Mouse (Mus musculus): ENCODE data around the gene Lrfn1. TPM values are rescaled to one million over a fixed set of nuclear protein-coding genes. Genes with fewer than 3 reads are reported as not detected.
A peak's percentile ranks its signal among the peaks of the same experiment; 100 is the strongest.

Lrfn1 gene
- polyA plus RNA-seq, 1 experiment from 2014 or later = 1.4 TPM

GRCm38 (mm10) chr7:28460361-28460760 lies 8.6 kb downstream of the Lrfn1 start:
- H3K27me3 ChIP-seq (ENCODE audit: control insufficient read depth, insufficient read depth, low read length) = no peaks in the 10 kb centered on the region
- H3K9me3 ChIP-seq (replicated peaks; ENCODE audit: control insufficient read depth, low read length) = no peaks in the 10 kb centered on the region
- H3K27ac ChIP-seq (ENCODE audit: low read depth, low read length) = no peak overlapping the region
- ATAC-seq (replicated peaks; ENCODE audit: insufficient number of reproducible peaks, low FRiP score, low TSS enrichment) = no peak
- WGBS (ENCODE audit: insufficient replicate concordance) = 89% methylated on average over 5 of the region's 5 CpGs
- no peak overlapping the region for H3K4me2 ChIP-seq
- H3K4me3 ChIP-seq (ENCODE audit: low read depth, low read length) = no peak overlapping the region
- no peaks in the 10 kb centered on the region for H3K4me1 ChIP-seq (ENCODE audit: control insufficient read depth, insufficient read depth, low read length)
- no peaks in the 10 kb centered on the region; the same call in 1 of the 2 replicates for H3K36me3 ChIP-seq (ENCODE audit: control insufficient read depth, insufficient read depth, low read length)
- no peak overlapping the region for H3K9ac ChIP-seq (ENCODE audit: low read depth, low read length)

GRCm38 (mm10) chr7:28462769-28463168 lies 11.0 kb downstream of the Lrfn1 start:
- Histone ChIP-seq H3K9ac (ENCODE audit: low read depth, low read length) (no peak overlapping the region), H3K4me2 (no peak overlapping the region), H3K27me3 (ENCODE audit: control insufficient read depth, insufficient read depth, low read length) (peaks cover 17% of the 10 kb centered on the region), H3K36me3 (ENCODE audit: control insufficient read depth, insufficient read depth, low read length) (no peaks in the 10 kb centered on the region; the same call in 1 of the 2 replicates), H3K4me1 (ENCODE audit: control insufficient read depth, insufficient read depth, low read length) (peaks cover 11% of the 10 kb centered on the region; the same call in 1 of the 2 replicates), H3K4me3 (ENCODE audit: low read depth, low read length) (no peak overlapping the region), H3K27ac (ENCODE audit: low read depth, low read length) (no peak overlapping the region), H3K9me3 (replicated peaks; ENCODE audit: control insufficient read depth, low read length) (no peaks in the 10 kb centered on the region)
- WGBS (ENCODE audit: insufficient replicate concordance) = 85% methylated on average over 2 of the region's 2 CpGs
- ATAC-seq (replicated peaks; ENCODE audit: insufficient number of reproducible peaks, low FRiP score, low TSS enrichment) = no peak

- no peak overlapping the region for H3K4me3 ChIP-seq (ENCODE audit: low read depth, low read length)
- peaks cover 11% of the 10 kb centered on the region; the same call in 1 of the 2 replicates for H3K4me1 ChIP-seq (ENCODE audit: control insufficient read depth, insufficient read depth, low read length)
- H3K9ac ChIP-seq (ENCODE audit: low read depth, low read length) = no peak overlapping the region
- no peaks in the 10 kb centered on the region for H3K9me3 ChIP-seq (replicated peaks; ENCODE audit: control insufficient read depth, low read length)
- peaks cover 27% of the 10 kb centered on the region for H3K27me3 ChIP-seq (ENCODE audit: control insufficient read depth, insufficient read depth, low read length)
- peak overlapping the region; percentile 4; the same call in 1 of the 2 replicates for H3K4me2 ChIP-seq
- WGBS (ENCODE audit: insufficient replicate concordance) = 57% methylated on average over 10 of the region's 10 CpGs
- no peaks in the 10 kb centered on the region; the same call in 1 of the 2 replicates for H3K36me3 ChIP-seq (ENCODE audit: control insufficient read depth, insufficient read depth, low read length)
- ATAC-seq (replicated peaks; ENCODE audit: insufficient number of reproducible peaks, low FRiP score, low TSS enrichment) = no peak
- no peak overlapping the region for H3K27ac ChIP-seq (ENCODE audit: low read depth, low read length)
Observed at GRCm38 (mm10) chr7:28464416-28465212, 12.8 kb downstream of the Lrfn1 start.

GRCm38 (mm10) chr7:28466721-28467212 lies 15.0 kb downstream of the Lrfn1 start:
- 0 out of 2 replicates have a peak, but pooled peaks have one; percentile 4 for ATAC-seq (replicated peaks; ENCODE audit: insufficient number of reproducible peaks, low FRiP score, low TSS enrichment)
- Histone ChIP-seq H3K9ac (ENCODE audit: low read depth, low read length) (peak overlapping the region; percentile 77), H3K36me3 (ENCODE audit: control insufficient read depth, insufficient read depth, low read length) (no peaks in the 10 kb centered on the region), H3K4me2 (peak overlapping the region; percentile 93), H3K27ac (ENCODE audit: low read depth, low read length) (no peak overlapping the region), H3K4me1 (ENCODE audit: control insufficient read depth, insufficient read depth, low read length) (peaks cover 20% of the 10 kb centered on the region), H3K4me3 (ENCODE audit: low read depth, low read length) (peak overlapping the region; percentile 59), H3K9me3 (replicated peaks; ENCODE audit: control insufficient read depth, low read length) (no peaks in the 10 kb centered on the region), H3K27me3 (ENCODE audit: control insufficient read depth, insufficient read depth, low read length) (peaks cover 27% of the 10 kb centered on the region)
- 11% methylated on average over 40 of the region's 40 CpGs for WGBS (ENCODE audit: insufficient replicate concordance)

GRCm38 (mm10) chr7:28467213-28467751 lies 15.5 kb downstream of the Lrfn1 start:
- Histone ChIP-seq H3K9me3 (replicated peaks; ENCODE audit: control insufficient read depth, low read length) (no peaks in the 10 kb centered on the region), H3K4me1 (ENCODE audit: control insufficient read depth, insufficient read depth, low read length) (peaks cover 20% of the 10 kb centered on the region), H3K36me3 (ENCODE audit: control insufficient read depth, insufficient read depth, low read length) (no peaks in the 10 kb centered on the region), H3K9ac (ENCODE audit: low read depth, low read length) (peak overlapping the region; percentile 77), H3K27ac (ENCODE audit: low read depth, low read length) (no peak overlapping the region), H3K4me3 (ENCODE audit: low read depth, low read length) (peak overlapping the region; percentile 59), H3K27me3 (ENCODE audit: control insufficient read depth, insufficient read depth, low read length) (peaks cover 27% of the 10 kb centered on the region), H3K4me2 (peak overlapping the region; percentile 93)
- peak; percentile 71 for ATAC-seq (replicated peaks; ENCODE audit: insufficient number of reproducible peaks, low FRiP score, low TSS enrichment)
- WGBS (ENCODE audit: insufficient replicate concordance) = 2% methylated on average over 60 of the region's 63 CpGs

GRCm38 (mm10) chr7:28476191-28476590 lies 24.4 kb downstream of the Lrfn1 start:
- Histone ChIP-seq H3K4me1 (ENCODE audit: control insufficient read depth, insufficient read depth, low read length) (peaks cover 4% of the 10 kb centered on the region), H3K9me3 (replicated peaks; ENCODE audit: control insufficient read depth, low read length) (no peaks in the 10 kb centered on the region), H3K9ac (ENCODE audit: low read depth, low read length) (no peak overlapping the region), H3K27me3 (ENCODE audit: control insufficient read depth, insufficient read depth, low read length) (no peaks in the 10 kb centered on the region; the same call in 1 of the 2 replicates), H3K4me2 (no peak overlapping the region), H3K27ac (ENCODE audit: low read depth, low read length) (no peak overlapping the region), H3K4me3 (ENCODE audit: low read depth, low read length) (no peak overlapping the region), H3K36me3 (ENCODE audit: control insufficient read depth, insufficient read depth, low read length) (no peaks in the 10 kb centered on the region)
- 78% methylated on average over 6 of the region's 6 CpGs for WGBS (ENCODE audit: insufficient replicate concordance)
- no peak for ATAC-seq (replicated peaks; ENCODE audit: insufficient number of reproducible peaks, low FRiP score, low TSS enrichment)

GRCm38 (mm10) chr7:28477363-28477762 lies 25.6 kb downstream of the Lrfn1 start:
- H3K27me3 ChIP-seq (ENCODE audit: control insufficient read depth, insufficient read depth, low read length) = no peaks in the 10 kb centered on the region; the same call in 1 of the 2 replicates
- no peaks in the 10 kb centered on the region for H3K36me3 ChIP-seq (ENCODE audit: control insufficient read depth, insufficient read depth, low read length)
- H3K4me1 ChIP-seq (ENCODE audit: control insufficient read depth, insufficient read depth, low read length) = no peaks in the 10 kb centered on the region
- H3K27ac ChIP-seq (ENCODE audit: low read depth, low read length) = no peak overlapping the region
- peak; percentile 42; the same call in 1 of the 2 replicates for ATAC-seq (replicated peaks; ENCODE audit: insufficient number of reproducible peaks, low FRiP score, low TSS enrichment)
- no peaks in the 10 kb centered on the region for H3K9me3 ChIP-seq (replicated peaks; ENCODE audit: control insufficient read depth, low read length)
- 76% methylated on average over 5 of the region's 5 CpGs for WGBS (ENCODE audit: insufficient replicate concordance)
- no peak overlapping the region for H3K4me3 ChIP-seq (ENCODE audit: low read depth, low read length)
- no peak overlapping the region for H3K9ac ChIP-seq (ENCODE audit: low read depth, low read length)
- no peak overlapping the region for H3K4me2 ChIP-seq

- ATAC-seq (replicated peaks; ENCODE audit: insufficient number of reproducible peaks, low FRiP score, low TSS enrichment) = no peak
- Histone ChIP-seq H3K27me3 (ENCODE audit: control insufficient read depth, insufficient read depth, low read length) (no peaks in the 10 kb centered on the region; the same call in 1 of the 2 replicates), H3K27ac (ENCODE audit: low read depth, low read length) (no peak overlapping the region), H3K4me2 (no peak overlapping the region), H3K9me3 (replicated peaks; ENCODE audit: control insufficient read depth, low read length) (no peaks in the 10 kb centered on the region), H3K9ac (ENCODE audit: low read depth, low read length) (no peak overlapping the region), H3K4me3 (ENCODE audit: low read depth, low read length) (no peak overlapping the region), H3K4me1 (ENCODE audit: control insufficient read depth, insufficient read depth, low read length) (no peaks in the 10 kb centered on the region), H3K36me3 (ENCODE audit: control insufficient read depth, insufficient read depth, low read length) (no peaks in the 10 kb centered on the region)
- 8% methylated on average over 8 of the region's 8 CpGs for WGBS (ENCODE audit: insufficient replicate concordance)
Observed at GRCm38 (mm10) chr7:28478854-28479253, 27.1 kb downstream of the Lrfn1 start.

Measured in heart, embryonic 11.5 days (tissue).